Mouse (Mus musculus): ENCODE results near the gene Ldlrad3. TPM values are rescaled to one million over a fixed set of nuclear protein-coding genes. Genes with fewer than 3 reads are reported as not detected.

The Ldlrad3 gene
- total and polyA plus RNA-seq, 3 experiments = 3.3 to 4.8 (median 3.8) TPM

- 76% methylated on average over 6 of the region's 6 CpGs for WGBS
- no peak for DNase-seq
- no peak overlapping the region for H3K4me3 ChIP-seq
- H3K27ac ChIP-seq = no peak overlapping the region
- no peaks in the 10 kb centered on the region for H3K27me3 ChIP-seq (ENCODE audit: control insufficient read depth, insufficient read depth, low read length)
- H3K79me2 ChIP-seq (replicated peaks; ENCODE audit: control insufficient read depth, insufficient read depth, low read length) = peaks cover 2% of the 10 kb centered on the region; the same call in 1 of the 2 replicates
- H3K9ac ChIP-seq (ENCODE audit: low read depth, low read length) = no peak overlapping the region
- H3K4me1 ChIP-seq (ENCODE audit: control insufficient read depth, insufficient read depth, low read length) = peaks cover 11% of the 10 kb centered on the region
- H3K36me3 ChIP-seq (ENCODE audit: control insufficient read depth, insufficient read depth, low read length) = no peaks in the 10 kb centered on the region
- TF ChIP-seq POLR2A (IDR thresholded peaks at IDR 0.05; ENCODE audit: insufficient read depth, low read depth, low read length) (no peak), CTCF (IDR thresholded peaks at IDR 0.05) (no peak), EP300 (IDR thresholded peaks at IDR 0.05; ENCODE audit: insufficient read depth, low read depth, low read length) (no peak)
- intact Hi-C loops (cut with DNase I) = loop anchor here (2.0 kb wide), 1 partner anchor 17 kb away; no protein-coding TSS in a partner anchor
Observed at GRCm38 (mm10) chr2:102137922-102138321, 48.3 kb downstream of the Ldlrad3 start.

- Histone ChIP-seq H3K4me1 (ENCODE audit: control insufficient read depth, insufficient read depth, low read length) (peaks cover 9% of the 10 kb centered on the region), H3K27ac (peak overlapping the region; percentile 61), H3K4me3 (no peak overlapping the region), H3K79me2 (replicated peaks; ENCODE audit: control insufficient read depth, insufficient read depth, low read length) (peaks cover 2% of the 10 kb centered on the region; the same call in 1 of the 2 replicates), H3K27me3 (ENCODE audit: control insufficient read depth, insufficient read depth, low read length) (no peaks in the 10 kb centered on the region), H3K36me3 (ENCODE audit: control insufficient read depth, insufficient read depth, low read length) (no peaks in the 10 kb centered on the region), H3K9ac (ENCODE audit: low read depth, low read length) (no peak overlapping the region)
- intact Hi-C loops (cut with DNase I) = loop anchor here (2.0 kb wide), 1 partner anchor 19 kb away; no protein-coding TSS in a partner anchor
- WGBS = 42% methylated on average over 3 of the region's 3 CpGs
- no peak for TF ChIP-seq EP300 (IDR thresholded peaks at IDR 0.05; ENCODE audit: insufficient read depth, low read depth, low read length)
- no peak for TF ChIP-seq POLR2A (IDR thresholded peaks at IDR 0.05; ENCODE audit: insufficient read depth, low read depth, low read length)
- no peak for TF ChIP-seq CTCF (IDR thresholded peaks at IDR 0.05)
- DNase-seq = no peak
Observed at GRCm38 (mm10) chr2:102136184-102136583, 50.0 kb downstream of the Ldlrad3 start.

- 71% methylated on average over 9 of the region's 9 CpGs for WGBS
- no peak for DNase-seq
- Histone ChIP-seq H3K36me3 (ENCODE audit: control insufficient read depth, insufficient read depth, low read length) (no peaks in the 10 kb centered on the region), H3K4me1 (ENCODE audit: control insufficient read depth, insufficient read depth, low read length) (peaks cover 11% of the 10 kb centered on the region), H3K27ac (peak overlapping the region; percentile 1; the same call in 1 of the 2 replicates), H3K9ac (ENCODE audit: low read depth, low read length) (no peak overlapping the region), H3K27me3 (ENCODE audit: control insufficient read depth, insufficient read depth, low read length) (no peaks in the 10 kb centered on the region), H3K4me3 (no peak overlapping the region), H3K79me2 (replicated peaks; ENCODE audit: control insufficient read depth, insufficient read depth, low read length) (peaks cover 2% of the 10 kb centered on the region; the same call in 1 of the 2 replicates)
- intact Hi-C loops (cut with DNase I) = no loop called here
- no peak for TF ChIP-seq EP300 (IDR thresholded peaks at IDR 0.05; ENCODE audit: insufficient read depth, low read depth, low read length)
- TF ChIP-seq POLR2A (IDR thresholded peaks at IDR 0.05; ENCODE audit: insufficient read depth, low read depth, low read length) = no peak
- no peak for TF ChIP-seq CTCF (IDR thresholded peaks at IDR 0.05)
Observed at GRCm38 (mm10) chr2:102134510-102135262, 51.5 kb downstream of the Ldlrad3 start.

GRCm38 (mm10) chr2:102132945-102133558, 53.1 kb downstream of the Ldlrad3 start:
- Histone ChIP-seq H3K4me1 (ENCODE audit: control insufficient read depth, insufficient read depth, low read length) (peaks cover 11% of the 10 kb centered on the region), H3K9ac (ENCODE audit: low read depth, low read length) (no peak overlapping the region), H3K27me3 (ENCODE audit: control insufficient read depth, insufficient read depth, low read length) (no peaks in the 10 kb centered on the region), H3K27ac (peak overlapping the region; percentile 45), H3K4me3 (no peak overlapping the region), H3K79me2 (replicated peaks; ENCODE audit: control insufficient read depth, insufficient read depth, low read length) (no peaks in the 10 kb centered on the region), H3K36me3 (ENCODE audit: control insufficient read depth, insufficient read depth, low read length) (no peaks in the 10 kb centered on the region)
- TF ChIP-seq CTCF (IDR thresholded peaks at IDR 0.05) (no peak), POLR2A (IDR thresholded peaks at IDR 0.05; ENCODE audit: insufficient read depth, low read depth, low read length) (no peak), EP300 (IDR thresholded peaks at IDR 0.05; ENCODE audit: insufficient read depth, low read depth, low read length) (no peak)
- intact Hi-C loops (cut with DNase I) = no loop called here
- DNase-seq = no peak
- 48% methylated on average over 10 of the region's 10 CpGs for WGBS

- TF ChIP-seq POLR2A (IDR thresholded peaks at IDR 0.05; ENCODE audit: insufficient read depth, low read depth, low read length) (no peak), EP300 (IDR thresholded peaks at IDR 0.05; ENCODE audit: insufficient read depth, low read depth, low read length) (no peak), CTCF (IDR thresholded peaks at IDR 0.05) (no peak)
- H3K4me3 ChIP-seq = no peak overlapping the region
- intact Hi-C loops (cut with DNase I) = no loop called here
- peak in 1 of 2 experiments; percentile 53 for DNase-seq
- no peaks in the 10 kb centered on the region for H3K27me3 ChIP-seq (ENCODE audit: control insufficient read depth, insufficient read depth, low read length)
- no peaks in the 10 kb centered on the region for H3K36me3 ChIP-seq (ENCODE audit: control insufficient read depth, insufficient read depth, low read length)
- no peaks in the 10 kb centered on the region for H3K79me2 ChIP-seq (replicated peaks; ENCODE audit: control insufficient read depth, insufficient read depth, low read length)
- H3K9ac ChIP-seq (ENCODE audit: low read depth, low read length) = no peak overlapping the region
- H3K4me1 ChIP-seq (ENCODE audit: control insufficient read depth, insufficient read depth, low read length) = peaks cover 12% of the 10 kb centered on the region
- WGBS = 64% methylated on average over 8 of the region's 8 CpGs
- H3K27ac ChIP-seq = no peak overlapping the region
Observed at GRCm38 (mm10) chr2:102130198-102130845, 55.9 kb downstream of the Ldlrad3 start.
